Comparison of ENCODE assay signal across 8 mouse cellular contexts in genomic region chr8:70529299-70529698, GRCm38 (mm10). TPM values are rescaled to one million over a fixed set of nuclear protein-coding genes. Genes with fewer than 3 reads are reported as not detected.
A peak's percentile ranks its signal among the peaks of the same experiment; 100 is the strongest.
DNase-seq lines count a peak whose midpoint lies in the region; ATAC-seq and TF ChIP-seq lines count a peak whose summit lies in the region.

No protein-coding gene starts in this region.

- peaks cover 21% of the 10 kb centered on the region for H3K4me1 ChIP-seq in heart, embryonic 11.5 days (ENCODE audit: control insufficient read depth, insufficient read depth, low read length)
- H3K4me1 ChIP-seq in midbrain, embryonic 13.5 days (replicated peaks) = peaks cover 33% of the 10 kb centered on the region
- peaks cover 3% of the 10 kb centered on the region; the same call in 1 of the 2 replicates for H3K4me1 ChIP-seq in midbrain, postnatal 0 days (ENCODE audit: insufficient read depth, low read length)
- H3K4me1 ChIP-seq in limb, embryonic 13.5 days = peaks cover 24% of the 10 kb centered on the region
- H3K4me1 ChIP-seq in stomach, postnatal 0 days (replicated peaks; ENCODE audit: control insufficient read depth, insufficient read depth) = peaks cover 5% of the 10 kb centered on the region

- no peaks in the 10 kb centered on the region for H3K27me3 ChIP-seq in heart, embryonic 11.5 days (ENCODE audit: control insufficient read depth, insufficient read depth, low read length)
- H3K27me3 ChIP-seq in midbrain, embryonic 13.5 days = no peaks in the 10 kb centered on the region
- H3K27me3 ChIP-seq in midbrain, postnatal 0 days (ENCODE audit: insufficient read depth, low read length) = no peaks in the 10 kb centered on the region
- H3K27me3 ChIP-seq in limb, embryonic 13.5 days = no peaks in the 10 kb centered on the region
- no peaks in the 10 kb centered on the region for H3K27me3 ChIP-seq in stomach, postnatal 0 days (ENCODE audit: control insufficient read depth, insufficient read depth, low read length)

- intact Hi-C loops in heart, postnatal 25 days (cut with DNase I) = no loop called here

- WGBS in heart, embryonic 11.5 days (ENCODE audit: insufficient replicate concordance) = 81% methylated on average over 5 of the region's 5 CpGs
- WGBS in midbrain, embryonic 13.5 days = 85% methylated on average over 5 of the region's 5 CpGs
- WGBS in midbrain, postnatal 0 days = 77% methylated on average over 5 of the region's 5 CpGs
- 79% methylated on average over 5 of the region's 5 CpGs for WGBS in limb, embryonic 13.5 days
- WGBS in stomach, postnatal 0 days = 73% methylated on average over 5 of the region's 5 CpGs

- no peak overlapping the region for H3K27ac ChIP-seq in heart, embryonic 11.5 days (ENCODE audit: low read depth, low read length)
- H3K27ac ChIP-seq in midbrain, embryonic 13.5 days = no peak overlapping the region
- H3K27ac ChIP-seq in midbrain, postnatal 0 days (ENCODE audit: low read depth, low read length) = no peak overlapping the region
- H3K27ac ChIP-seq in limb, embryonic 13.5 days = no peak overlapping the region
- H3K27ac ChIP-seq in stomach, postnatal 0 days (replicated peaks) = 0 out of 2 replicates have a peak overlapping the region, but pooled peaks have one; percentile 9

- no peak for DNase-seq in heart, postnatal 25 days (ENCODE audit: low spot score)
- DNase-seq in midbrain, postnatal 0 days (ENCODE audit: low spot score) = no peak
- DNase-seq in stomach, postnatal 0 days (ENCODE audit: low spot score) = no peak
- DNase-seq in gastrocnemius, postnatal 10 days = no peak
- DNase-seq in kidney, postnatal 10 days = no peak

- H3K9ac ChIP-seq in heart, embryonic 11.5 days (ENCODE audit: low read depth, low read length) = no peak overlapping the region
- no peak overlapping the region for H3K9ac ChIP-seq in midbrain, embryonic 13.5 days (replicated peaks)
- H3K9ac ChIP-seq in midbrain, postnatal 0 days (replicated peaks; ENCODE audit: low read length, poor library complexity, severe bottlenecking) = no peak overlapping the region
- H3K9ac ChIP-seq in limb, embryonic 13.5 days = 0 out of 2 replicates have a peak overlapping the region, but pooled peaks have one; percentile 15
- H3K9ac ChIP-seq in stomach, postnatal 0 days (ENCODE audit: low read length) = no peak overlapping the region

- no peak for TF ChIP-seq EP300 in stomach, postnatal 0 days (optimal IDR thresholded peaks at IDR 0.05)

- no peak for TF ChIP-seq CTCF in midbrain, postnatal 0 days (IDR thresholded peaks at IDR 0.05)
- no peak for TF ChIP-seq CTCF in stomach, postnatal 0 days (IDR thresholded peaks at IDR 0.05; ENCODE audit: low read depth)

- ATAC-seq in heart, embryonic 11.5 days (replicated peaks; ENCODE audit: insufficient number of reproducible peaks, low FRiP score, low TSS enrichment) = no peak
- ATAC-seq in midbrain, embryonic 13.5 days = no peak
- ATAC-seq in midbrain, postnatal 0 days (ENCODE audit: low FRiP score) = no peak
- no peak for ATAC-seq in limb, embryonic 13.5 days (ENCODE audit: low FRiP score, low read depth)
- ATAC-seq in stomach, postnatal 0 days (ENCODE audit: low FRiP score, low TSS enrichment) = no peak

- peak overlapping the region; percentile 14; the same call in 1 of the 2 replicates for H3K4me2 ChIP-seq in heart, embryonic 11.5 days
- peak overlapping the region; percentile 9; the same call in 1 of the 2 replicates for H3K4me2 ChIP-seq in midbrain, embryonic 13.5 days (replicated peaks)
- H3K4me2 ChIP-seq in midbrain, postnatal 0 days (ENCODE audit: low read depth, low read length, poor library complexity, severe bottlenecking) = no peak overlapping the region
- no peak overlapping the region; the same call in 1 of the 2 replicates for H3K4me2 ChIP-seq in limb, embryonic 13.5 days (replicated peaks)
- H3K4me2 ChIP-seq in stomach, postnatal 0 days (replicated peaks; ENCODE audit: low read depth) = no peak overlapping the region

- H3K4me3 ChIP-seq in heart, embryonic 11.5 days (ENCODE audit: low read depth, low read length) = no peak overlapping the region
- H3K4me3 ChIP-seq in midbrain, embryonic 13.5 days (replicated peaks) = no peak overlapping the region
- H3K4me3 ChIP-seq in midbrain, postnatal 0 days (ENCODE audit: low read depth, low read length) = no peak overlapping the region
- H3K4me3 ChIP-seq in limb, embryonic 13.5 days = no peak overlapping the region
- no peak overlapping the region for H3K4me3 ChIP-seq in stomach, postnatal 0 days (ENCODE audit: low read depth, low read length)

- H3K9me3 ChIP-seq in heart, embryonic 11.5 days (replicated peaks; ENCODE audit: control insufficient read depth, low read length) = no peaks in the 10 kb centered on the region
- no peaks in the 10 kb centered on the region for H3K9me3 ChIP-seq in midbrain, embryonic 13.5 days
- H3K9me3 ChIP-seq in midbrain, postnatal 0 days (ENCODE audit: low read length) = no peaks in the 10 kb centered on the region
- H3K9me3 ChIP-seq in limb, embryonic 13.5 days = no peaks in the 10 kb centered on the region
- H3K9me3 ChIP-seq in stomach, postnatal 0 days (ENCODE audit: control insufficient read depth, low read length) = no peaks in the 10 kb centered on the region

- peaks cover 33% of the 10 kb centered on the region for H3K36me3 ChIP-seq in heart, embryonic 11.5 days (ENCODE audit: control insufficient read depth, insufficient read depth, low read length)
- peaks cover 47% of the 10 kb centered on the region for H3K36me3 ChIP-seq in midbrain, embryonic 13.5 days
- H3K36me3 ChIP-seq in midbrain, postnatal 0 days (ENCODE audit: insufficient read depth, low read length) = peaks cover 32% of the 10 kb centered on the region
- peaks cover 51% of the 10 kb centered on the region for H3K36me3 ChIP-seq in limb, embryonic 13.5 days
- peaks cover 19% of the 10 kb centered on the region for H3K36me3 ChIP-seq in stomach, postnatal 0 days (ENCODE audit: control insufficient read depth, insufficient read depth, low read length)

RNA-seq across cellular contexts. Expression of gene Kxd1, which starts 1.5 kb away (rescaled TPM):
- 67.3 and 68.1 TPM in 2 replicates for polyA plus RNA-seq in heart, embryonic 11.5 days (2014; fragmentation: Nextera tagmentation; extraction: Ambion mirVana)
- total RNA-seq in heart, postnatal 25 days (2021) = 10 to 100 TPM; 73.6 to 76.6 TPM
- polyA plus RNA-seq in midbrain, embryonic 13.5 days (2015; fragmentation: Nextera tagmentation; extraction: Ambion mirVana) = 44.5 and 48.1 TPM in 2 replicates
- 36.3 and 38.2 TPM in 2 replicates for total RNA-seq in midbrain, postnatal 0 days (2014; rRNA removed)
- 53.1 and 55.8 TPM in 2 replicates for polyA plus RNA-seq in midbrain, postnatal 0 days (2015; fragmentation: Nextera tagmentation; extraction: Ambion mirVana)
- 49.3 and 53.4 TPM in 2 replicates for polyA plus RNA-seq in limb, embryonic 13.5 days (2015; fragmentation: Nextera tagmentation; extraction: Ambion mirVana)
- polyA plus RNA-seq in stomach, postnatal 0 days (2015; fragmentation: Nextera tagmentation; extraction: Ambion mirVana) = 47.1 and 54.6 TPM in 2 replicates
- 10 to 100 TPM; 57.8 to 61.0 TPM for total RNA-seq in gastrocnemius, postnatal 10 days (2021)

RNA-seq across cellular contexts. Expression of gene Fkbp8, which starts 1.8 kb away (rescaled TPM):
- polyA plus RNA-seq in heart, embryonic 11.5 days (2014; fragmentation: Nextera tagmentation; extraction: Ambion mirVana) = 202 and 212 TPM in 2 replicates
- 100 to 1,000 TPM; 130 to 135 TPM for total RNA-seq in heart, postnatal 25 days (2021)
- polyA plus RNA-seq in midbrain, embryonic 13.5 days (2015; fragmentation: Nextera tagmentation; extraction: Ambion mirVana) = 370 and 392 TPM in 2 replicates
- 490 and 533 TPM in 2 replicates for total RNA-seq in midbrain, postnatal 0 days (2014; rRNA removed)
- polyA plus RNA-seq in midbrain, postnatal 0 days (2015; fragmentation: Nextera tagmentation; extraction: Ambion mirVana) = 351 and 386 TPM in 2 replicates
- 284 and 290 TPM in 2 replicates for polyA plus RNA-seq in limb, embryonic 13.5 days (2015; fragmentation: Nextera tagmentation; extraction: Ambion mirVana)
- polyA plus RNA-seq in stomach, postnatal 0 days (2015; fragmentation: Nextera tagmentation; extraction: Ambion mirVana) = 179 and 188 TPM in 2 replicates
- total RNA-seq in gastrocnemius, postnatal 10 days (2021) = 100 to 1,000 TPM; 135 to 145 TPM

RNA-seq across cellular contexts. Expression of gene Ell, which starts 10.0 kb away (rescaled TPM):
- polyA plus RNA-seq in heart, embryonic 11.5 days (2014; fragmentation: Nextera tagmentation; extraction: Ambion mirVana) = 14.1 and 14.7 TPM in 2 replicates
- total RNA-seq in heart, postnatal 25 days (2021) = 10 to 100 TPM; 11.7 to 13.3 TPM
- 17.8 and 18.0 TPM in 2 replicates for polyA plus RNA-seq in midbrain, embryonic 13.5 days (2015; fragmentation: Nextera tagmentation; extraction: Ambion mirVana)
- 10.2 and 14.1 TPM in 2 replicates for total RNA-seq in midbrain, postnatal 0 days (2014; rRNA removed)
- polyA plus RNA-seq in midbrain, postnatal 0 days (2015; fragmentation: Nextera tagmentation; extraction: Ambion mirVana) = 12.6 and 13.2 TPM in 2 replicates
- 20.9 and 21.4 TPM in 2 replicates for polyA plus RNA-seq in limb, embryonic 13.5 days (2015; fragmentation: Nextera tagmentation; extraction: Ambion mirVana)
- polyA plus RNA-seq in stomach, postnatal 0 days (2015; fragmentation: Nextera tagmentation; extraction: Ambion mirVana) = 11.1 and 13.5 TPM in 2 replicates
- 10 to 100 TPM; 12.7 to 19.8 TPM for total RNA-seq in gastrocnemius, postnatal 10 days (2021)

RNA-seq across cellular contexts. Expression of gene Uba52, which starts 18.7 kb away (rescaled TPM):
- polyA plus RNA-seq in heart, embryonic 11.5 days (2014; fragmentation: Nextera tagmentation; extraction: Ambion mirVana) = 798 and 827 TPM in 2 replicates
- 1,000 to 10,000 TPM; 1,533 to 1,573 TPM for total RNA-seq in heart, postnatal 25 days (2021)
- polyA plus RNA-seq in midbrain, embryonic 13.5 days (2015; fragmentation: Nextera tagmentation; extraction: Ambion mirVana) = 680 and 755 TPM in 2 replicates
- 357 and 402 TPM in 2 replicates for total RNA-seq in midbrain, postnatal 0 days (2014; rRNA removed)
- 721 and 736 TPM in 2 replicates for polyA plus RNA-seq in midbrain, postnatal 0 days (2015; fragmentation: Nextera tagmentation; extraction: Ambion mirVana)
- 856 and 861 TPM in 2 replicates for polyA plus RNA-seq in limb, embryonic 13.5 days (2015; fragmentation: Nextera tagmentation; extraction: Ambion mirVana)
- 951 and 966 TPM in 2 replicates for polyA plus RNA-seq in stomach, postnatal 0 days (2015; fragmentation: Nextera tagmentation; extraction: Ambion mirVana)
- total RNA-seq in gastrocnemius, postnatal 10 days (2021) = 1,000 to 10,000 TPM; 1,232 to 1,261 TPM

RNA-seq across cellular contexts. Expression of gene Rex1bd, which starts 22.7 kb away (rescaled TPM):
- polyA plus RNA-seq in heart, embryonic 11.5 days (2014; fragmentation: Nextera tagmentation; extraction: Ambion mirVana) = 109 and 124 TPM in 2 replicates
- total RNA-seq in heart, postnatal 25 days (2021) = 100 to 1,000 TPM; 102 TPM
- 152 and 155 TPM in 2 replicates for polyA plus RNA-seq in midbrain, embryonic 13.5 days (2015; fragmentation: Nextera tagmentation; extraction: Ambion mirVana)
- total RNA-seq in midbrain, postnatal 0 days (2014; rRNA removed) = 118 and 121 TPM in 2 replicates
- polyA plus RNA-seq in midbrain, postnatal 0 days (2015; fragmentation: Nextera tagmentation; extraction: Ambion mirVana) = 198 and 212 TPM in 2 replicates
- polyA plus RNA-seq in limb, embryonic 13.5 days (2015; fragmentation: Nextera tagmentation; extraction: Ambion mirVana) = 139 and 148 TPM in 2 replicates
- 119 and 122 TPM in 2 replicates for polyA plus RNA-seq in stomach, postnatal 0 days (2015; fragmentation: Nextera tagmentation; extraction: Ambion mirVana)
- 100 to 1,000 TPM; 120 to 129 TPM for total RNA-seq in gastrocnemius, postnatal 10 days (2021)

Comparison
In these comparisons a context has a peak if more than half of its experiments do, and no peak if none do; other contexts are left out.
1. H3K4me2 ChIP-seq: peak in heart, embryonic 11.5 days (single experiment) and midbrain, embryonic 13.5 days (single experiment); none in midbrain, postnatal 0 days (single experiment), limb, embryonic 13.5 days (single experiment) and stomach, postnatal 0 days (single experiment).